Mouse (Mus musculus): ENCODE measurements around the gene Rock2. TPM values are rescaled to one million over a fixed set of nuclear protein-coding genes. Genes with fewer than 3 reads are reported as not detected.

Rock2 gene
- polyA plus RNA-seq, 1 experiment: 14.4 TPM

DNA sequence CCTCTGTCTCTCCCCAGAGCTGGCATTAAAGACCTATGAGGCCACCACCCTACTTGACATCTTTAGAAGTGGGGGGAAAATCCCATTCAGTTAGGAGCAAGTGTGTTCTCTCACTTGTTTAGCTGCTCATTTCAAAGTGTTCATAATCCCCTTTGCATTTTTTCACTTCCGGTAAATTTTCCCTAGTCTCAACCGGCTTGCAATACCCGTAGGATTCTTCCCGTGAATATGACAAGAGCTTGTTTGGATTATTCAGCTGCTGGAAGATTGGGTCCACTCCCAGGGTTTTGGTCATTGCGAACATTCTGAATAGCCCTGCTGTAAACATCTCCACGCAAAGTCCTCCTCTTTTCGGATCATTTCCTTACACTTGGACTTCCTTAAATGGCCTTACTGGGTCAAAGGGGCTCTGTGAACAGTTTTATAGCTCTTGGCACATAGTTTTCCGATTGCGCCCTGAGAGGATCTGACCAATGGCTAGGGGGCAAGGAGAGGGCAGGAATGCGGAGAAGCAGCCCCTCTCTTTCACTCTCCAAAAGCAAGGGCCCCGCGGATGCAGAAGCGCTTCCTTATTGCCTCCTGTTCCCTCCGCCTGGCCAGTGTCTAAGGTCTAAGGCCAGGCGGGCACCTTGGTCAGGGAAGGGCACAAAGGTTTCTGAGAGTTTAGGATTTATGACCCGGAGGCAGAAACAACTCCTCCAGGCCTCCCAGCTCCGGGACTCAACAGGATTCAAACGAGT is 869 bp upstream of the Rock2 start:
- H3ac ChIP-seq (ENCODE audit: control insufficient read depth, insufficient read length): peak overlapping the region; percentile 91
- H3K79me2 ChIP-seq (ENCODE audit: control insufficient read depth, insufficient read depth): peaks cover 38% of the 10 kb centered on the region
- H3K36me3 ChIP-seq (ENCODE audit: control insufficient read depth, insufficient read depth): no peaks in the 10 kb centered on the region
- H3K27me3 ChIP-seq (ENCODE audit: control insufficient read depth, insufficient read depth, insufficient read length): no peaks in the 10 kb centered on the region
- H3K4me2 ChIP-seq (ENCODE audit: low read depth): peak overlapping the region; percentile 99
- peak overlapping the region; percentile 84 for H3K4me3 ChIP-seq
- peak; percentile 72 for TF ChIP-seq SRF (IDR thresholded peaks at IDR 0.05; ENCODE audit: control insufficient read depth, insufficient read length, low read depth)
- no peak for TF ChIP-seq MYOD1 (IDR thresholded peaks at IDR 0.05; ENCODE audit: control insufficient read depth in 1 of 3, insufficient read length in 2 of 3, low read depth in 2 of 3)

DNA sequence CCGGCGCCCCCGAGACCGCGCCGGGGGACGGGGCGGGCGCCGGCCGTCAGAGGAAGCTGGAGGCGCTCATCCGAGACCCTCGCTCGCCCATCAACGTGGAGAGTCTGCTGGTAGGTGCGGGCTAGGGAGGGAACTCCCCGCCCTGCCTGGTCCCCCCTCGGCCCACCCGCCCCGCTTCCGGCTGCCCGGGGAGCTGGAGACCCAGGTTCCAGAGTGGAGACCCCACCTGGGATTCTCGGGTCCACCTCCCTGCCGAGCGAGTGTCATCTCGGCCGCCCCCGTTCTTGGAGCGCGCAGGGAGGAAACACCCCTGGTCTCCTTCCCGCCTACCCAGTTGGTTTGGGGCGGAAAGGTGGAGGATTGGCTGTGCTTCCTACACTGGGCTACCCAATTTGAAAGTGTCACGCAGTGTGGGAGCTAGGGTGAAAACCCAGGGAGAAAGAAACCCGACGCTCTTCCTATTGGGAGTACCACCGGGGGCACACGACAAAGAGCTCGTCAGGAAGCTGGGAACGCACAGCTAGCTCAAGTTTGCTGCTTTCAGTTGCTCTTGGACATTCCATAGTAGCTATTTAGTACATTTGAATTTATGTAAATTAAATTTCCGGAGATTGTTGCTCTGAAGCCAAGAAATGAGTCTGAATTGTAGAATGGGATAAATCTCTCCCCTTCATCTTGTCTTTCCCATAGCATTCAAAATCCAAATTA is 680 bp downstream of the Rock2 start:
- Histone ChIP-seq H3K4me2 (ENCODE audit: low read depth) (peak overlapping the region; percentile 90), H3K79me2 (ENCODE audit: control insufficient read depth, insufficient read depth) (peaks cover 54% of the 10 kb centered on the region), H3K36me3 (ENCODE audit: control insufficient read depth, insufficient read depth) (no peaks in the 10 kb centered on the region), H3K27me3 (ENCODE audit: control insufficient read depth, insufficient read depth, insufficient read length) (no peaks in the 10 kb centered on the region), H3ac (ENCODE audit: control insufficient read depth, insufficient read length) (peak overlapping the region; percentile 91), H3K4me3 (peak overlapping the region; percentile 84)
- no peak for TF ChIP-seq USF1 (IDR thresholded peaks at IDR 0.05; ENCODE audit: low read depth)
- TF ChIP-seq MYOG (IDR thresholded peaks at IDR 0.05; ENCODE audit: control insufficient read depth in 1 of 3, insufficient read depth in 1 of 3, insufficient read length in 2 of 3, low read depth in 2 of 3): no peak
- no peak for TF ChIP-seq POLR2AphosphoS2 (IDR thresholded peaks at IDR 0.05; ENCODE audit: insufficient read length, low read depth)
- no peak for TF ChIP-seq MYOD1 (IDR thresholded peaks at IDR 0.05; ENCODE audit: control insufficient read depth in 1 of 3, insufficient read length in 2 of 3, low read depth in 2 of 3)
- TF ChIP-seq POLR2A (IDR thresholded peaks at IDR 0.05; ENCODE audit: insufficient read length, low read depth): no peak
- no peak for TF ChIP-seq MAX (IDR thresholded peaks at IDR 0.05; ENCODE audit: low read depth)
- TF ChIP-seq CEBPB (IDR thresholded peaks at IDR 0.05; ENCODE audit: insufficient read depth, poor library complexity, severe bottlenecking): no peak
- no peak for TF ChIP-seq TCF3 (IDR thresholded peaks at IDR 0.05; ENCODE audit: insufficient read length, low read depth)
- no peak for TF ChIP-seq SRF (IDR thresholded peaks at IDR 0.05; ENCODE audit: control insufficient read depth, insufficient read length, low read depth)
- TF ChIP-seq REST (IDR thresholded peaks at IDR 0.05; ENCODE audit: insufficient read depth, insufficient read length): no peak

DNA sequence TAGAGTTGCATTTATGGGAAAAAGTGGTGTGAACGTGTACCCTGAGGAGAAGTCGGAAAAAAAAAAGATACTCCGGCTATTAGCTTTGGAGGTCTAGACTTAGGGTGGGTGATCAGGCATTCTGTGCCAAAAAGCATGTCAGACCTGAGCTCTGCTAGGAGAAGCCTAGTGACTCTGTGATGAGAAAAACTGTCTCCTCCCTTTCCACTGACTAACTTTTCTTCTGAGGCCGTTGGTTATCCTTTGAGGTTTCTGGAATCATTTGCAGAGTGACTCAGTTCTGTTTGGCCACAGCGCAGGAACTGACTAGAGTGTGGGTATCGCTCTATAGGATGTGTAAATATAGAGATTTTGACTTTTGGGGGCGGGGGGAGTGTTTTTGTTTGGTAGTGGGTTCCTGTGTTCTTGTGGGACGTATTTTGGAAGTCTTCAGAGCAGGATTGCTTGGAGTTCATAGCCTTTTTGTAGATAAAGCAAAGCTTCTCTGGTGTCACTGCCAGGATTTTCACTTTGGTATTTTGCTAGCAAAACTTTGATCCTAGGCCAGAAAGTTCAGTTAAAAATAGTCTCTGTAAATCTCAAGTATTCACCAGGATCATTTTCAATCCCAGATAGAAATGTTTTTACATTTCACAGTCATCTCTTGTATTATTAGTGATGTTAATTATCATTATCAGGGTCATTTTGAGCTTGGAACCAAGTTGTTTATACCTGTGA is 1.5 kb downstream of the Rock2 start:
- no peaks in the 10 kb centered on the region for H3K36me3 ChIP-seq (ENCODE audit: control insufficient read depth, insufficient read depth)
- H3ac ChIP-seq (ENCODE audit: control insufficient read depth, insufficient read length): peak overlapping the region; percentile 91
- TF ChIP-seq REST (IDR thresholded peaks at IDR 0.05; ENCODE audit: insufficient read depth, insufficient read length) (no peak), MAX (IDR thresholded peaks at IDR 0.05; ENCODE audit: low read depth) (no peak), CEBPB (IDR thresholded peaks at IDR 0.05; ENCODE audit: insufficient read depth, poor library complexity, severe bottlenecking) (no peak), SRF (IDR thresholded peaks at IDR 0.05; ENCODE audit: control insufficient read depth, insufficient read length, low read depth) (no peak), E2F4 (IDR thresholded peaks at IDR 0.05; ENCODE audit: insufficient read depth) (no peak), MYOG (IDR thresholded peaks at IDR 0.05; ENCODE audit: control insufficient read depth in 1 of 3, insufficient read depth in 1 of 3, insufficient read length in 2 of 3, low read depth in 2 of 3) (no peak), USF1 (IDR thresholded peaks at IDR 0.05; ENCODE audit: low read depth) (no peak)
- H3K79me2 ChIP-seq (ENCODE audit: control insufficient read depth, insufficient read depth): peaks cover 62% of the 10 kb centered on the region
- H3K4me2 ChIP-seq (ENCODE audit: low read depth): peak overlapping the region; percentile 90
- H3K27me3 ChIP-seq (ENCODE audit: control insufficient read depth, insufficient read depth, insufficient read length): no peaks in the 10 kb centered on the region
- H3K4me3 ChIP-seq: peak overlapping the region; percentile 84

DNA sequence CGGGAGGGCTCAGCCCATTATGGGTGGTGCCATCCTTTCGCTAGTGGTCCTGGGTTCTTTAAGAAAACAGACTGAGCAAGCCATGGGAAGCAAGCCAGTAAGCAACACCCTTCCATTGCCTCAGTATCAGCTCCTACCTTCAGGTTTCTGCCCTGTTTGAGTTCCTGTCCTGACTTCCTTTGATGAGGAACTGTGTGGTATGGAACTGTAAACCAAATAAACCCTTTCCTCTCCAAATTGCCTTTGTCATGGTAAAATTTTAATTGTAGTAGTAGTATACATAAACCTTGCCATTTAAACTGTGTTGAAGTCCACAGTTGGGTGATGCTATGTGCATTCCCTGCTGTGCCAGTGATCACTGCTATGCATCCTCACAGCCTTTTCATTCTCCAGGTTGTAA is 2.5 kb downstream of the Rock2 start:
- peak overlapping the region; percentile 90 for H3K4me2 ChIP-seq (ENCODE audit: low read depth)
- H3K27me3 ChIP-seq (ENCODE audit: control insufficient read depth, insufficient read depth, insufficient read length): no peaks in the 10 kb centered on the region
- H3K36me3 ChIP-seq (ENCODE audit: control insufficient read depth, insufficient read depth): no peaks in the 10 kb centered on the region
- TF ChIP-seq MYOD1 (IDR thresholded peaks at IDR 0.05; ENCODE audit: control insufficient read depth in 1 of 3, insufficient read length in 2 of 3, low read depth in 2 of 3): no peak
- TF ChIP-seq REST (IDR thresholded peaks at IDR 0.05; ENCODE audit: insufficient read depth, insufficient read length): no peak
- no peak for TF ChIP-seq MYOG (IDR thresholded peaks at IDR 0.05; ENCODE audit: control insufficient read depth in 1 of 3, insufficient read depth in 1 of 3, insufficient read length in 2 of 3, low read depth in 2 of 3)
- no peak for TF ChIP-seq TCF12 (IDR thresholded peaks at IDR 0.05; ENCODE audit: insufficient read depth, poor library complexity, severe bottlenecking)
- TF ChIP-seq TCF3 (IDR thresholded peaks at IDR 0.05; ENCODE audit: insufficient read length, low read depth): no peak
- TF ChIP-seq POLR2AphosphoS2 (IDR thresholded peaks at IDR 0.05; ENCODE audit: insufficient read length, low read depth): no peak
- TF ChIP-seq USF1 (IDR thresholded peaks at IDR 0.05; ENCODE audit: low read depth): no peak
- TF ChIP-seq E2F4 (IDR thresholded peaks at IDR 0.05; ENCODE audit: insufficient read depth): no peak
- no peak for TF ChIP-seq CEBPB (IDR thresholded peaks at IDR 0.05; ENCODE audit: insufficient read depth, poor library complexity, severe bottlenecking)
- no peak for TF ChIP-seq MAX (IDR thresholded peaks at IDR 0.05; ENCODE audit: low read depth)
- TF ChIP-seq POLR2A (IDR thresholded peaks at IDR 0.05; ENCODE audit: insufficient read length, low read depth): no peak
- no peak for TF ChIP-seq SRF (IDR thresholded peaks at IDR 0.05; ENCODE audit: control insufficient read depth, insufficient read length, low read depth)
- no peak overlapping the region for H3ac ChIP-seq (ENCODE audit: control insufficient read depth, insufficient read length)
- H3K79me2 ChIP-seq (ENCODE audit: control insufficient read depth, insufficient read depth): peaks cover 72% of the 10 kb centered on the region
- H3K4me3 ChIP-seq: peak overlapping the region; percentile 84
